Mouse (Mus musculus): ENCODE results near the gene Olfr141. TPM values are rescaled to one million over a fixed set of nuclear protein-coding genes. Genes with fewer than 3 reads are reported as not detected.

Olfr141 gene
- not detected in 2 replicates for polyA plus RNA-seq (2014; fragmentation: Nextera tagmentation; extraction: Ambion mirVana)

DNA sequence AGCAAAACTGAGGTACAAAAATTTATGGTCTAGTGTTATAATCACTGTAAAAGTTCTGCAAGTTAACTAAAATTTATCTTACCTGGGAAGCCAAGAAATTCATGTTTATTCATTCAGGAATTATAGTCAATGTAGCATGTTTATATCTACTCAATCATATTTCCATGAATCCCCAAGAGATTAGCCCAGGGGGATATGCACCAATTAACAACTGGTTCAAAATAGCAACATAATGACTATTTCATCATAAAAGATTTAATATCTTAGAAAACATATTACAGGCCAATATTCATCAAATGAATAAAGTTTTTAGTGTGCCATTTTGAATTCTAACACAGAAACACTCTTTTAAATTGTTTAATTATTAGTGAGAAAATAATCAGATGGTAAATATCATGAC is at the start of gene Olfr141:
TSS of gene Olfr141 (minus strand) at position 101 of the 400 bp plus-strand sequence.
- Histone ChIP-seq H3K4me3 (ENCODE audit: low read depth, low read length) (no peak within 1 kb of the TSS), H3K4me1 (ENCODE audit: control insufficient read depth, insufficient read depth, low read length) (no peaks in the 10 kb centered on the region), H3K9ac (replicated peaks; ENCODE audit: low read length) (no peak within 1 kb of the TSS), H3K27ac (replicated peaks; ENCODE audit: low read depth, low read length) (no peak within 1 kb of the TSS), H3K36me3 (replicated peaks; ENCODE audit: control insufficient read depth, insufficient read depth, low read depth, low read length) (no peaks in the 10 kb centered on the region), H3K27me3 (ENCODE audit: control insufficient read depth, insufficient read depth, low read length) (no peaks in the 10 kb centered on the region), H3K4me2 (ENCODE audit: low read depth, low read length) (no peak within 1 kb of the TSS), H3K9me3 (replicated peaks; ENCODE audit: control insufficient read depth, low read length) (no peaks in the 10 kb centered on the region)
- DNase-seq (ENCODE audit: low spot score) (no peak), ATAC-seq (replicated peaks; ENCODE audit: insufficient number of reproducible peaks, low FRiP score, low TSS enrichment, low read depth) (no peak)

DNA sequence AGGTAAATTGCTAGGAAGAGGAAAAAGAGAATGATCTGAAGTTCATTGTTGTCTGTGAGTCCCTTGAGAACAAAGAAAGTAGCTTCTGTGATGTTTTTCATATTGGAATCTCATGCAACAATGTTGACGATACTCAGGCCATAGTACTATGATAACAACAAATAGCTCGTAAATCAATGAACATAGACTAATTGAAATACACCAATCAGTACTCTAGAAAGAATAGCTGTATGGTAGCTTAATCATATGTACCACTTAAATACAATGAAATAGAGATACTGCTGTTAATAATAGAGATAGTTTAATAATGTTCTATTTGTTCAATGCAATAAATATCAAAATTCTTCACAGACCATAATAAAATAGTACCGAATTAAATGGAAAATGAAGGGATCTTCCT is 41.8 kb upstream of the Olfr141 start, which contains the start of gene Olfr1095:
TSS of gene Olfr1095 (minus strand) at position 101 of the 400 bp plus-strand sequence.
- Histone ChIP-seq H3K4me3 (ENCODE audit: low read depth, low read length) (no peak within 1 kb of the TSS), H3K4me1 (ENCODE audit: control insufficient read depth, insufficient read depth, low read length) (no peaks in the 10 kb centered on the region), H3K4me2 (ENCODE audit: low read depth, low read length) (no peak within 1 kb of the TSS), H3K36me3 (replicated peaks; ENCODE audit: control insufficient read depth, insufficient read depth, low read depth, low read length) (no peaks in the 10 kb centered on the region), H3K9me3 (replicated peaks; ENCODE audit: control insufficient read depth, low read length) (no peaks in the 10 kb centered on the region), H3K9ac (replicated peaks; ENCODE audit: low read length) (no peak within 1 kb of the TSS), H3K27me3 (ENCODE audit: control insufficient read depth, insufficient read depth, low read length) (no peaks in the 10 kb centered on the region), H3K27ac (replicated peaks; ENCODE audit: low read depth, low read length) (no peak within 1 kb of the TSS)
- WGBS, result 93% methylated on average over 3 of the region's 3 CpGs
- DNase-seq (ENCODE audit: low spot score) (no peak), ATAC-seq (replicated peaks; ENCODE audit: insufficient number of reproducible peaks, low FRiP score, low TSS enrichment, low read depth) (no peak)

GRCm38 (mm10) chr2:86824363-86824762 is 14.5 kb upstream of the Olfr141 start, which contains the start of gene Olfr1094:
TSS of gene Olfr1094 (plus strand) at chr2:86824663.
- Histone ChIP-seq H3K9me3 (replicated peaks; ENCODE audit: control insufficient read depth, low read length) (no peaks in the 10 kb centered on the region), H3K4me1 (ENCODE audit: control insufficient read depth, insufficient read depth, low read length) (no peaks in the 10 kb centered on the region), H3K4me3 (ENCODE audit: low read depth, low read length) (no peak within 1 kb of the TSS), H3K9ac (replicated peaks; ENCODE audit: low read length) (no peak within 1 kb of the TSS), H3K36me3 (replicated peaks; ENCODE audit: control insufficient read depth, insufficient read depth, low read depth, low read length) (no peaks in the 10 kb centered on the region), H3K27ac (replicated peaks; ENCODE audit: low read depth, low read length) (no peak within 1 kb of the TSS), H3K4me2 (ENCODE audit: low read depth, low read length) (no peak within 1 kb of the TSS), H3K27me3 (ENCODE audit: control insufficient read depth, insufficient read depth, low read length) (no peaks in the 10 kb centered on the region)
- no peak for ATAC-seq (replicated peaks; ENCODE audit: insufficient number of reproducible peaks, low FRiP score, low TSS enrichment, low read depth)
- DNase-seq (ENCODE audit: low spot score), result no peak

DNA sequence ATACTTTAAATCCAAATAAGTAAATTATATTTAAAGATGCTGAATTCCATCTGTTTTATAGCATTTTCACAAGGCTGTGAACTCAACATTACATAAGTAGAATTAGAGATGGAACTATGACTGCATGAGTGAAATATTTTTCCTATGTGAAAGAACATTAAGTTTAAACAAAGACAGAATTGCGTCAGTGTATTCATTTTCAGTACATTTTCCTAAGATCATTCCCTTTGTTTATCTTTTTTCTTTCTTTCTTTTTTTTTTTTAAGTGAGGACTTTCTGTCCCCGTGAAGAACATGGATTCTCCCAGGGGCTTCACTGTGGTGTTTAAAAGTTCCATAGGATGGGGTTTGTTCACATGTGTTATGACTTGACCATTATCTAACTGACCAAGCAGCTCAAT is 27.6 kb downstream of the Olfr141 start, which contains the start of gene Olfr1093:
TSS of gene Olfr1093 (plus strand) at position 301 of the 400 bp plus-strand sequence.
- Histone ChIP-seq H3K4me3 (ENCODE audit: low read depth, low read length) (no peak within 1 kb of the TSS), H3K27ac (replicated peaks; ENCODE audit: low read depth, low read length) (no peak within 1 kb of the TSS), H3K36me3 (replicated peaks; ENCODE audit: control insufficient read depth, insufficient read depth, low read depth, low read length) (no peaks in the 10 kb centered on the region), H3K27me3 (ENCODE audit: control insufficient read depth, insufficient read depth, low read length) (no peaks in the 10 kb centered on the region), H3K9me3 (replicated peaks; ENCODE audit: control insufficient read depth, low read length) (no peaks in the 10 kb centered on the region), H3K4me1 (ENCODE audit: control insufficient read depth, insufficient read depth, low read length) (no peaks in the 10 kb centered on the region), H3K9ac (replicated peaks; ENCODE audit: low read length) (no peak within 1 kb of the TSS), H3K4me2 (ENCODE audit: low read depth, low read length) (no peak within 1 kb of the TSS)
- DNase-seq (ENCODE audit: low spot score) (no peak), ATAC-seq (replicated peaks; ENCODE audit: insufficient number of reproducible peaks, low FRiP score, low TSS enrichment, low read depth) (no peak)
- WGBS, result 83% methylated on average over 2 of the region's 2 CpGs

DNA sequence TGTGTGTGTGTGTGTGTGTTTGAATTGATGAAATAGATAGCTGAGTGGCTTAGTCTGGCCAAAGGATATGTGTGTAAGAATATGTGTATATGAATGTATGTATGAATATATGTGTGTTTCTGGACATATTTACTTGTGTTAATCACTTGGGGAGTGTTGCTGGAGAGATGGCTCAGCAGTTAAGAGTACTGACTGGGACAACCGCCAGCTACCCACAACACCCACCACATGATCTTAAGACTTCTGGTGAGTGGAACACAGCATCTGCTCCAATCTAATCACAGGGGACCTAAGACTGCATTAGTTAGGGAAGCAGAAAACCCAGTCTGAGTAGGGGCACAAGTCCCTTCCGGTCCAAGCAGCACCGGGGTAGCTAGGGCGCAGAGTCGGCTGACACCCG is 48.8 kb downstream of the Olfr141 start:
- no peaks in the 10 kb centered on the region for H3K4me1 ChIP-seq (ENCODE audit: control insufficient read depth, insufficient read depth, low read length)
- no peak overlapping the region for H3K27ac ChIP-seq (replicated peaks; ENCODE audit: low read depth, low read length)
- no peaks in the 10 kb centered on the region for H3K27me3 ChIP-seq (ENCODE audit: control insufficient read depth, insufficient read depth, low read length)
- no peaks in the 10 kb centered on the region for H3K36me3 ChIP-seq (replicated peaks; ENCODE audit: control insufficient read depth, insufficient read depth, low read depth, low read length)
- no peak for ATAC-seq (replicated peaks; ENCODE audit: insufficient number of reproducible peaks, low FRiP score, low TSS enrichment, low read depth)
- no peak overlapping the region for H3K4me3 ChIP-seq (ENCODE audit: low read depth, low read length)
- no peak for DNase-seq (ENCODE audit: low spot score)
- H3K4me2 ChIP-seq (ENCODE audit: low read depth, low read length), result no peak overlapping the region
- no peaks in the 10 kb centered on the region for H3K9me3 ChIP-seq (replicated peaks; ENCODE audit: control insufficient read depth, low read length)
- H3K9ac ChIP-seq (replicated peaks; ENCODE audit: low read length), result no peak overlapping the region
- WGBS, result 97% methylated on average over 6 of the region's 6 CpGs

DNA sequence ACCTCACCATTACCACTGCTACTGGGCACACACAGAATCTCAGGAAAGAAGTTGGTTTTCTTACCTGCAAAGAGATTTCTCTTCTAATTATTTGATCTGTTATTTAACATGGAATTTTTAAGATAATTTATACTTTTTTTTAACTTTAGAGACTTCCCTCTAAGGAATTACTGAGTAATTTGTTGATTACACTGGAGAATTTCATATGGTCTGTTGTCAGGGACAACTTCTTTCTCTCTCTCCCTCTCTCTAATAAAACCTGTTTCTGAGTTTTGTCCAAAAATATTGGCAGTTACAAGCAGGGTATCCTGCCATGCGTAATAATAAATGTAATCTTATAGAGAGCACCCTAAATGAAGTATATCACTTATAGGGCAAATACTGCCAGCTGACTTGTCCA is 50.9 kb downstream of the Olfr141 start, which contains the start of gene Olfr1090:
TSS of gene Olfr1090 (minus strand) at position 101 of the 400 bp plus-strand sequence.
- Histone ChIP-seq H3K9ac (replicated peaks; ENCODE audit: low read length) (no peak within 1 kb of the TSS), H3K9me3 (replicated peaks; ENCODE audit: control insufficient read depth, low read length) (no peaks in the 10 kb centered on the region), H3K36me3 (replicated peaks; ENCODE audit: control insufficient read depth, insufficient read depth, low read depth, low read length) (no peaks in the 10 kb centered on the region), H3K4me2 (ENCODE audit: low read depth, low read length) (no peak within 1 kb of the TSS), H3K4me3 (ENCODE audit: low read depth, low read length) (no peak within 1 kb of the TSS), H3K27me3 (ENCODE audit: control insufficient read depth, insufficient read depth, low read length) (no peaks in the 10 kb centered on the region), H3K27ac (replicated peaks; ENCODE audit: low read depth, low read length) (no peak within 1 kb of the TSS), H3K4me1 (ENCODE audit: control insufficient read depth, insufficient read depth, low read length) (no peaks in the 10 kb centered on the region)
- DNase-seq (ENCODE audit: low spot score) (no peak), ATAC-seq (replicated peaks; ENCODE audit: insufficient number of reproducible peaks, low FRiP score, low TSS enrichment, low read depth) (no peak)
- WGBS, result 90% methylated on average over 1 of the region's 1 CpGs

Other genes with a start within 250 kb of the Olfr141 start
- gene Olfr1082, start 211.1 kb downstream of the Olfr141 start, polyA plus RNA-seq (2014; fragmentation: Nextera tagmentation; extraction: Ambion mirVana), result not detected in 2 replicates
- not detected in 2 replicates for gene Olfr1084, start 170.3 kb downstream of the Olfr141 start, polyA plus RNA-seq (2014; fragmentation: Nextera tagmentation; extraction: Ambion mirVana)
- not detected in 2 replicates for gene Olfr1085, start 148.0 kb downstream of the Olfr141 start, polyA plus RNA-seq (2014; fragmentation: Nextera tagmentation; extraction: Ambion mirVana)
- not detected in 2 replicates for gene Olfr1086, start 129.9 kb downstream of the Olfr141 start, polyA plus RNA-seq (2014; fragmentation: Nextera tagmentation; extraction: Ambion mirVana)
- not detected in 2 replicates for gene Olfr1087, start 111.6 kb downstream of the Olfr141 start, polyA plus RNA-seq (2014; fragmentation: Nextera tagmentation; extraction: Ambion mirVana)
- not detected in 2 replicates for gene Olfr1089, start 76.3 kb downstream of the Olfr141 start, polyA plus RNA-seq (2014; fragmentation: Nextera tagmentation; extraction: Ambion mirVana)
- not detected in 2 replicates for gene Olfr1090, start 51.0 kb downstream of the Olfr141 start, polyA plus RNA-seq (2014; fragmentation: Nextera tagmentation; extraction: Ambion mirVana)
- not detected in 2 replicates for gene Olfr1093, start 27.5 kb downstream of the Olfr141 start, polyA plus RNA-seq (2014; fragmentation: Nextera tagmentation; extraction: Ambion mirVana)
- not detected in 2 replicates for gene Olfr1094, start 14.6 kb upstream of the Olfr141 start, polyA plus RNA-seq (2014; fragmentation: Nextera tagmentation; extraction: Ambion mirVana)
- not detected in 2 replicates for gene Olfr1095, start 41.7 kb upstream of the Olfr141 start, polyA plus RNA-seq (2014; fragmentation: Nextera tagmentation; extraction: Ambion mirVana)
- gene Gm13723, start 64.8 kb upstream of the Olfr141 start, polyA plus RNA-seq (2014; fragmentation: Nextera tagmentation; extraction: Ambion mirVana), result not detected in 2 replicates
- not detected in 2 replicates for gene Olfr1097, start 82.2 kb upstream of the Olfr141 start, polyA plus RNA-seq (2014; fragmentation: Nextera tagmentation; extraction: Ambion mirVana)
- gene Olfr1098, start 114.5 kb upstream of the Olfr141 start, polyA plus RNA-seq (2014; fragmentation: Nextera tagmentation; extraction: Ambion mirVana), result not detected in 2 replicates
- gene Olfr1099, start 150.7 kb upstream of the Olfr141 start, polyA plus RNA-seq (2014; fragmentation: Nextera tagmentation; extraction: Ambion mirVana), result not detected in 2 replicates
- gene Olfr1100, start 169.9 kb upstream of the Olfr141 start, polyA plus RNA-seq (2014; fragmentation: Nextera tagmentation; extraction: Ambion mirVana), result not detected in 2 replicates
- not detected in 2 replicates for gene Olfr1101, start 181.2 kb upstream of the Olfr141 start, polyA plus RNA-seq (2014; fragmentation: Nextera tagmentation; extraction: Ambion mirVana)
- not detected in 2 replicates for gene Olfr1102, start 188.4 kb upstream of the Olfr141 start, polyA plus RNA-seq (2014; fragmentation: Nextera tagmentation; extraction: Ambion mirVana)
- gene Olfr1104, start 217.1 kb upstream of the Olfr141 start, polyA plus RNA-seq (2014; fragmentation: Nextera tagmentation; extraction: Ambion mirVana), result not detected in 2 replicates
- gene Olfr1105, start 226.5 kb upstream of the Olfr141 start, polyA plus RNA-seq (2014; fragmentation: Nextera tagmentation; extraction: Ambion mirVana), result not detected in 2 replicates
- gene Olfr1106, start 242.3 kb upstream of the Olfr141 start, polyA plus RNA-seq (2014; fragmentation: Nextera tagmentation; extraction: Ambion mirVana), result not detected in 2 replicates